Mouse (Mus musculus) T-helper 2 cell (primary cell): ENCODE measurements around the gene Rnf185.

ENCODE experiments used
- in situ Hi-C: fragments of 300-600 bp; cut with MboI, MseI; formaldehyde crosslinking; loops from one replicate; pipeline ENCODE4 v1.15.1; 2025; ENCODE audit warnings: high pct_unique_total_duplicates

Gene Rnf185

DNA sequence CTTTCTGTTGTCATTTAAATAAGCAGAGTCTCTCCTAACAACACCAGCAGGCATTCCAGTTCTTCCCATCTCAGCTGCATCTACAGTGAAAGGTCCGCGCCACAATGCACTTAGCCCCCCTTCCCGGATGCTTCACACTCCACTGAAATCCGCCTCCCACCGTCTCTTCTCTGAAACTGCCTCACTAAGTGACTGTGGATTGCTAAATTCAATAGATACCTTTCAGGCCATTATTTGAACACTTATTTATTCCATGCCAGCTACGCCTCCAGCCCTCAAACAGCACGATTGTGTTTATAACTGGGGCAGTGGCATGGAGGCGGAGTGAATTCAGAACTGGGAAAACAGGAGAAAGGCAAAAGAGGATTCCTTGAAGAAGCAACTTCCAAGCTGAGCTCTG is 55.6 kb downstream of the Rnf185 start:
- in situ Hi-C loops = no loop called here

DNA sequence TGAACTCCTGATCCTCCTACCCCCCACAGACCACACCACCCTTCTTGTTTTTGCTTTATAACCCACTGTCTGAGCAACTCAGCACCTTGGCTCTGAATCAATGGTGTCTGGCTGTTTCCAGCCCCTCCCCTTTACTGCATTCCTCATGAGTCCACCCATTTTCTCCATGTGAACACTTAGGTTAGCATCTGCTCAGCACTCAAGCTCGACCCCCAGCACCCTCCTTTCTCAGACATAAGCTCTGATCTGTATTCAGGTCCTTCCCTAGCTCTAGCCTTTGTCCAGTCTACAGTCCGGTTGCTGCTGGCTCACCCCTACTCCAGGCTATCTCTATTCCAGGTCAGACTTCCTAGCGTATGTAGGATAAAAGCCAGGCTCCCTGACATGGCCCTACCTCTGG is 56.1 kb downstream of the Rnf185 start:
- in situ Hi-C loops = no loop called here

DNA sequence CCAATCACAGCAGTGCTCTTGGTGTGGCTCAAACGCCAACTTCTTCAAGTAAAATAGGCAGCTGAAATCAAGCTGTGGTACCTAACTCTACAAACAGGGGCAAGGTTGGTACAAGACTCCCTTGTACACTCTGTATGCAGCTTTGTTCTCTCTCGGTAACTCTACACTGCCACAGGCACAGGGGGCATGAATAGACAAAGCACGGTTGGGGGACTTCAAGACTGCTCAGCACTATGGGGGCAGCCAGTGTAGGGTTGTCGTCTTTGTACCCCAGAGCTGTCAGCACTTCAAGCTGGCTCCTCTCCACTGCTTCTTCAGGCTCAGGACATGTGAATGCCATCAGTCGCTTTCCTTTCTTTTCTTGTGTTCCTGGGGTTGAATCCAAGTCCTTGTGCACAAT is 57.6 kb downstream of the Rnf185 start:
- in situ Hi-C loops = no loop called here

DNA sequence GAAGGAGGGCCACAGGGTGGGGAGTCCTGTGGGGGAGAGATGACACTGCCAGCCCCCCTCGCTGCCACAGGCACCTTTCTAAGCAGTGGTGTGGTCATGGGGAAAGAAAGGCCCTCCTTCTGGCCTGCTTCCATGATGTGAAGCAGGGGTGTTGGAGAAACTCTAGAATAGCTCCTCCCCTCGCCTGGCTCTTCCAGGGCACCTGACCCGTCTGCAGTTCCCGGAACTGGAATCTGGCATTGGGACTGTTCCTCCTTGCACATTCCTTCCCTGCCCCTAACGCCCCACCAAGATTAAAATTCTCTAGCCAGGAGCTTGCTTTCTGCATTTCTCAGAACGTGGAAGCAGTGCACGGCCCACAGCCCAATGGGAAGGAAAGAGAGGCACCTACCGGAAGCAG is 59.6 kb downstream of the Rnf185 start:
- in situ Hi-C loops = no loop called here

DNA sequence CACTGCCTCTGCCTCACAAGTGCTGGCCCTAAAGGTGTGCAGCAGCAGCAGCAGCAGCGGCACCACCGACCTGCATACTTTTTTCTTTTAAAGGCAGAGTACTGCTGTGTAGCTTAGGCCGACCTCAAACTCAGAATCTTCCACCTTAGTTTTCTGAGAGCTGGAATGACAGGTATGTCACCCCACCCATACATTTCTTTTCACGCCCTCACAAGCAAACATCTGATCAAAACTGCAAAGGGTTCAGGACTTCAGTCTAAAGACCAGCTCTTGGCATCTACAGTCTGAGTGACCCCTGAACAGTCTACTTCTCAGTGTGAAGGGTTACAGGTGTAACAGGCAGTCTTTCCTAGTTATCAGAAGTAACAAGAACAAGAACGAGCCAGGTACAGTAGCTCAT is 61.4 kb downstream of the Rnf185 start:
- in situ Hi-C loops = no loop called here

DNA sequence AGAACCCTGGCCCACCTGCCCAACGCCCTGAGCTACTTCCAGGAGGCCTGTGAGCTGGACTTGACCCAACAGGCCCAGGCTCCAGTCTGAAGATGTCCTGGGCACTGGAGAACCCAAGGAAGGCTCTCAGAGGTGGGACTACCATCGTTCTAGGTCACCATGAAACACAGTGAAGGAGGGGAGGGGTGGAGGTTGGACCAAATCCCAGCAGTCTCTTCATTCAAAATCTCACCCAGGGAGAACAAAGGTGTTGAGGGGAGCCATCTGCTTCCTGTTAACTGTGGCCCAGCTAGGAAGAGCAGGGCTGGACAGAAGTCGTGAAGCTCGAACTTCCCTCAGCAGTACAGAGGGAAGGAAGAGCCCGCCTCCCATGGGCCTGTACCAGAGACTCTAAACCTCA is 62.2 kb downstream of the Rnf185 start:
- in situ Hi-C loops = no loop called here

DNA sequence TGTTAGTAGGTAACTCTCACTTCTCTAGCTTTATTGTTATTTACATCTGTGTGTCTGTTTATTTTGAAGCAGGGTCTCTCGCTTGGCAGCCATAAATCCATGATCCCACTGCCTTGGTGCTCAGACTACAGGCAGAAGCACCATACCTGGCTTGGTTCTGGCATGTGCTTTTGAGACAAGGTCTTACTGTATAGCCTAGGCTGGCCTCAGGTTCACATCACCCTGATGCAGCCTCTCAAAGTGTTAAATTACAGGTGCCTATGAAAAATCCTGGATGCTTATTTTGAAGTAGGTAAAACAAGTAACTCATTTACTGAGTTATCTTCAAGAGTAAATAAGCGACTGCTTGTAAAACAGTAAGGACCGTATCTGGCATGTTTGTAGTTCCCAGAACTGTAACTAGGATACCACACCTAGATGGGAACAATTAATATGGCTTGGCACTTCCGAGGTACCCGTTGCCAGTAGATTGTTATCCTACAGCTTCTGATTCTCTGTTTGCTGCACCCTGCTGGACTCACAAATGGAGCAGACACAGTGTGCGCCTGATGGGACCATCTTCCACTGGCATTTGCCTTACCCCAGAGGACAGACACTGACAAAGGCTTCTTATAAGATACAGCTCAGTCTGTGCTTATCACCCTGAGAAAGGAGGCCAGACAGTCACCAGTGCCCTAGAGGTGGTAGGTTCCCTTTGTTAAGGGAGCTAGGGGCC is 64.5 kb downstream of the Rnf185 start:
- in situ Hi-C loops = no loop called here

DNA sequence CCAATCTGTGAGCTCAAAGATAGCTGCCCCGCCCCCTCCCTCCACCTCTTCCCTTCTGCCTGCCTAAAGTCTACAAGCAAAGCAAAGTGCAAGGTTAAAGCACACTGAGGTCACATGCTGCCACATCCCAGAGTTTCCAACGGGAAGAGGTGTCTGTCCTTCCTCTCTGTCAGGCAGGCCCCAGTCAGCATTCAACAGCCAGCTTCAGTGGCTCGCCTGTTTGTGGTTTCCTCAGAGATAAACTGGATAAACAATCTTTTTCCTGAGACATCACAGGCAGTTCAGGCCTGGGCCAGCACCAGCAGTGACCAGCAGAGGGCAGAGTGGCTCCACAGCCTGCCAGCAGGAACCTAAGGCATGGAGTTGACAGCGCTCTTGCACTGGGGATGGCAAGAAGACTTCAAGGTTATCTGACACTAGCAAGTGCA is 65.2 kb downstream of the Rnf185 start:
- in situ Hi-C loops = no loop called here

DNA sequence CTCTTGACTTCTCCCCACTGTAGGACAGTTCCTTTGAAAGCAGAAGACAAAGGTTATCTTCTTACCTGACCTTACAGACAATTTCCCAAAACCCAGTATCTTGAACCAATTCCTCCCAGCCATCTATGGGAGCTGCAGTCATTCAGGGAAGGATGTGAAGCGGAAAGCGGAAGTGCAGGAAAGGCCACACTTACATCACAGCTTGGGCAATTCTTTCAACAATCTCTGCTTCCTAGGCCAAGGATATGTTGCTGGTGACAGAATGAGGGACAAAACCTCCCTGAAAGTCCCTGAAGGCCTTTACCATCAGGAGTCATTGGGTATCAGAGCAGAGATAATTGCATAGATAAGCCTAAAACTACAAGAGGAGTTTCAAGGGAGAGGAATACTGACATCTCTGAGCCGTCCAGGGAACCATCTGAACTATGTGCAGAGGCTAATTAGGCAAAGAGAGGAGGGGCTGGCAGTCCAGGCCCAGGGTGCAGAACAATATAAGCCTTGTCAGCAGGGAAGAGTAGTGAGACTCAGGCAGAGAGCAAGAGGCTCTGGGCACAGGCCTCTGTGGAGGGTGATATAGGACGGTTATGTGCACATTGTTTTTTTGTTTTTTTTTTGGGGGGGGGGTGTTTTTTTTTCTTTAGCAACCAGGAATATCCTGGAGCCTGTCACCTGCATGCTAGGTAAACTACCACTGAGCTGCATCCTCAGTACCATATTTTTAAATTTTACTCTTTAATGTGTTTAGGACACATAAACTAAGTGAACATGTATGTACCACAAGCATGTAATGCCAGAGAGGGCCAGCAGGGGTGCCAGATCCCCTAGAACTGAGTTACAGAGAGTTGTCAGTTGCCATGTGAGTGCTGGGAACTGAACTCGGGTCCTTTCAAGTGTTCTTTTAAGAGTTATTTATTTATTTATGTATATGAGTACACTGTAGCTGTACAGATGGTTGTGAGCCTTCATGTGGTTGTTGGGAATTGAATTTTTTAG is 69.3 kb downstream of the Rnf185 start:
- in situ Hi-C loops = no loop called here

DNA sequence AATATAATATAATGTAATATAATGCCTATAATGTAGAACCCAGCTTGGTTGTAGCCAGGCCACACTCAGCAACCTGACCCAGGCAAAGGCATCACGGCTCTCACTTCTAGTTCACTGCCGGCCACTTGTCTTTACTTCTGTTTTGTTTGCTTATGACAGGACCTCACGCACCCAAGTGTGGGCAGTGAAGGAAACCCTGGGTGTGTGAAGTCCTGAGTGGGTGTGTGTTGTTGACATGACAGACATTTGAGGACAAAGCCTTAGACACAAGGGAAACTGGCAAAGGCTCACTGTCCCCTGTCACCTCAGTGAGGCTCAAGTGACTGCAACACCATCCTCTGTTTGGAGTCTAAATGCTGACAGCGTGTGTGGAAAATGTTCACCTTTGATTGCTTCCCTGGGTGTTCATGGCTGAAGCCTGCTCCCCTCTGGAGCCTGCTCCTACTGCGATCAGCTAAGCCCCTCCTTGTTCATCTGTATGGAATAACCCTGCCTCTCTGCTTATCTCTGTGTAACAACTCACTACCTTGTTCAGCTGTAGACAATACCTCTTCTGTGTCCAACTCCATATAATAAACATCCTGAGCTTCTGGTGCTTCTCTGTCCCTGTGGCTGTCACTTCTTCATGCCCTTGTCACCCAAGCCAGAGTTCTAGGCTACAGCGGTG is 70.9 kb downstream of the Rnf185 start:
- in situ Hi-C loops = no loop called here

DNA sequence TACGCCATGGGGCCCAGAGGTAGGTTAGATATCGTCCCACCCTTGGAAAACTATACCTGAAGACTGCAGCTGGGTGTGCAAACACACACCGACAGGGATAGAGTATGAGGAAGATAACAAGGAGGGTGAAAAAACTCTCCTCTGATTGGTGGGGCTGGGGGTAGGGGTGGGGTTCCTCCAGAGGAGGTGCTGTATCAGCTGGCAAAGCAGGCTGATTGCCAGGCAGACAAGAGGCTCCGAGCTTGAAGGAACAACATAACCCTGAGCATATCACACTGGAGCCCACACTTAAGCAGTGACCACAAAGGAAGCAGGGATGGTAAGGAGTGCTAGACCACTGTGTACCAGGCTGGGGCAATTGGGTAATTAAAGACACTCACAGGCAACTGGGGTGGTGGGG is 72.7 kb downstream of the Rnf185 start:
- in situ Hi-C loops = no loop called here

DNA sequence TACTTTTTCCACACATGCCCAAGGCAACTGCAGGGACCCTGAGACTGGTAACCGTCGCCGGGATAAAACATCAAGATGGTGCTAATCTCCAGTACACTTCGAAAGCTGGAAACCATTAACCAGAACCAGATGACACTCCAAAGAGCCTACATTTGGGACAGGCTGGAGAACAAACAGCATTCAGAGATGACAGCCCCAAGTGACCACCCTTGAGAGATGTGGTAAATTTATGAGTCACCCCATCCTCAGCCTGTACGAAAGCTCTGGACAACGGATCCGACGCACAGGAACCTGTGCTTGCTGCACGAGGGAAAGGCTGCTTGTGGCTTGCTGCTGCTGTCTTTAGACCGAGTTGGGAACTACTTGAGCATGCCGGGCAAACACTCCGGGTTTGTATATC is 77.4 kb downstream of the Rnf185 start:
- in situ Hi-C loops = no loop called here

DNA sequence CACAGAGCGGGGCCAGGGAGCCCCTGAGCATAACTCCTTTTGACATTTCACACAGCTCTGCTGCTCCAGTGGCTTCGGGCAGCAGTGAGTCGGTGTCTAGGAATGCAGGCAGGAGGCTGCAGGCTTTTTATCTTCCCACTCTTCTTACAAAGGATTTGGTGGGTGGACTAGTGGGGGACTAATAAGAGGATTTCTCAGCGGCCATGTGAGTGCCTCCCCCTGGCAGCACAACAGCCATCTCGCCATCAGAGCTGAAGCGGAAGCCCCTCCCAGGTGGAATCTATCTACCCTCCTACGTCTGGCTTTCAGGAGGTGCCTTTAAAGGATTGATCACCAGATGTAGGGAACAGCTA is 77.9 kb downstream of the Rnf185 start:
- in situ Hi-C loops = no loop called here

DNA sequence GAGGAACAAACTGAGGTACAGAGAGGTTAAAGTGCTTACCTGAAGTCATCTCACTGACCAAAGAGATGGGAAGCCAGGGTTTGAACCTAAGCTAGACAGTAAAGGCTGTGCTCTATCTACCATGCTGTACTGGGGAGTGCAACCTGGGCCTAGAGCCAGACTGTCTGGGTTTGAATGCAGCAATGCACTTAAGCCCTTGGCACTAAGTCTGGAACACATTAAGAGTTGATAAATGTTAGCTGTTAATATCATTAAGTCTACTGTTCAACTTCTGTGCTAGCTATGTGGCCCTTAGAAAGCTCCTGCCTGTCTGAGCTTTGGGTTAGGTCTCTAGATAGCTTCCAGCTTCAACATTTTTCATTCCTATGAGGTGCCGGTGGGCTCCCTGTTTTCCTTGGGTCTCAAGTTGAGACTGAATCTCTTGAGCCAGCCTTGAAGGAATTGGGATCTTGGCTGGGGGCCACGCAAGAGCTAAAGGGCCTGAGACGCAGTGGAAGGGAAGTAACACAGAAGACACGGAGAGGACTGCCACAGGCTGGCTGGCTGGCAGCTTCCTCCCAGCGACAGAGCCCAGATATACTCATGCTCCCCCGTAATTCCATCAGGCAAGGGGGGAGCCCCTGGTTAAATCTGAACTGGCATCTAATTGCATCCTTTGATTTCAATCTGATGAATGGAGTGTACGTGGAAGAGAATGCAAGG is 78.4 kb downstream of the Rnf185 start:
- in situ Hi-C loops = no loop called here

DNA sequence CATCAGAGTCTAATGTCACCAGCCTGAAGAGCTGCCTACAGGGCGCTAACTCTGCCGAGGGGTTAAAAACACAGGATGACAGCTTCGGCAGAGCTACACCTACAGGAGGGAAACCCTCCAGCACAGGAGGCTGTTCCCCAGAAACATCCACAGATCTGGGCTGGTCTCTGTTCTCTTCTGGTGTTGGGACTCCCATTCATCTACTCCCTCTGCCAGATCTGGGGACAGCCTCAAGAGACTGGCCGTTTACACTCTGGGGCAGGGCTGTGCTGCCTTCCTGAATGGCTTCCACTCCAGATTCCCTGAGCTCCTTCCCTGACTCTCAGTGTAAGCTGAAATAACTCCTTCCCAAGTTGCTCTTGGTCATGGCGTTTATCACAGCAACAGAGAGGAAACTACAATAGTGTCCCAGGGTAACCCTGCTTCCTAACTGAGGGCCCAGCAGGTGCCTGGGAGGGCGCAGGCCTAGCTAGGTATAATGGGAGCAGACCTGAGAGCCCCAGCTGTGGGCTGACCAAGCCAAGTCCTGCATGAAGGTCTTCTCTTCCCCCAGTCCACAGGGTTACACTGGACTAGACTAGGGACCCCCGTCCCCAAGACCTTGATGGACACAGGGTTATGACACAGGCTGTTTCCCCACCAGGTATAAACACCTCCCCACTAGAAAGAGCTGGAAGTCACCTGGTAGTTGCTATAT is 80.4 kb downstream of the Rnf185 start:
- in situ Hi-C loops = no loop called here

DNA sequence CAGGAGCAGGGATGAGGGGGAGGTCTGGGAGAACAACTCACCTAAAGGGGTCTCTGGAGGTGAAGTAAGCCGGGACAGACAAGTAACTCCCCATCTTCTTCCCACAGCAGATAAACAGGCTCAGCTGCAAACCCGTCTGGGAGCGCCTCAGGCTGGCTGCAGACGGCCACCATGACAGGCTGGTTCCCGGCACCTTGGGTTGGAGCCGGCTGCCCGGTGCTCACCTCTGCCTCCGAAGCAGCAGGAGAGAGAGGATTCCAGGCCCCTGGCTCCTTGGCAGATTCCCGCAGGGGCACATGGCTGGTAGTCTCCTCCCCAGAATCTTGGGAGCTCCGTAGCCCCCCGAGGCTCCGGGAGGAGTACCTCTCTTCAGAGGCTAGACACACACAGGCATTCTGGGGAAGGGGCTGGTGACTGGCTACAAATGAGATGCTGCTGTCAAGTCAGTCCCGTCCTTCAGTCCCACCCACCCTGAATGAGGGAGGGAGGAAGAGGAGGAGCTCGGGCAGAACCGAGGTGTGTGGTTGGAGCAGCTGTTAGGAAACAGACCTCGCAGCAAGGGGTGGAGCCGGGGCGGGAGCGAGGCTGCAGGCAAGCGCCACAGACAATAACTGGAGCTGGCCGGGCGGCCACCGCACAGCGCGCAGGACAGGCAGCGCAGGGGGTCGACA is 81.1 kb downstream of the Rnf185 start:
- in situ Hi-C loops = no loop called here

DNA sequence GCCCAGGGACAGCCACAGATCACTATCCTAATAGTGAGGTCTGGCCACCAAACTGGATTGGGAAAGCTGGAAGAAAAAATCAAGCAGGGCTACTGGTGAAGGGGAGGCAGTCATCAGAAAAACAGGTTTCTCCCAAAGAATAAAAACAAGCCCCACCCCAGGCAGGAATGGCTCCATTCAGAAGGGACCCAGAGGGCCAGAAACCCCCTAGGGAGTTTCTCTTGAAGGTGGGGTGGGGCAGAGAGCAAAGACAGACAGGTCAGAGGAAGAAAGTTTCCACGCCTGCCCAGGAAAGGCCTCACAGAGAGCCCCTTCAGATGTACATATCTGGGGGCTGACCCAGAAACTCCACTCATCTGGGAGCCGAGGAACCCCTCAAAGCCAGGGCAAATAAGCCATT is 82.0 kb downstream of the Rnf185 start:
- in situ Hi-C loops = no loop called here

DNA sequence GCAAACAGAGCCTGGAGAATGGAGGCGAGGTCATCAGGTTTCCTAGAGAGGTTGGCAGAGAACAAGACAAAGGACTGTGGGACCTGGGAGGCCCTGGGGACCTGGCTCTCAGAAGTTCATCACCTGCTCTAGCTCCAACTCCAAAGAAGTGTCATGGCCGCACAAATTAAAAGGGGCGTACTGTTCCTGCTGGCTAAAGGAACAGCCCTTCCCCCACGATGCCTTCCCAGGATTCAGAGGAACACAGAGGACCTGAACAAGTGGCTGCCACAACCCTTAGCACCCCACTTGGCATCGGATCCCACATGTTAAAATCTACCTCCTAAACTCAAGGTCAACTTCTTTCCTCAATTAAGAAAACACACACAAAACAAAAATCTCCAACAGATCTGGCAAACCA is 82.7 kb downstream of the Rnf185 start:
- in situ Hi-C loops = no loop called here

DNA sequence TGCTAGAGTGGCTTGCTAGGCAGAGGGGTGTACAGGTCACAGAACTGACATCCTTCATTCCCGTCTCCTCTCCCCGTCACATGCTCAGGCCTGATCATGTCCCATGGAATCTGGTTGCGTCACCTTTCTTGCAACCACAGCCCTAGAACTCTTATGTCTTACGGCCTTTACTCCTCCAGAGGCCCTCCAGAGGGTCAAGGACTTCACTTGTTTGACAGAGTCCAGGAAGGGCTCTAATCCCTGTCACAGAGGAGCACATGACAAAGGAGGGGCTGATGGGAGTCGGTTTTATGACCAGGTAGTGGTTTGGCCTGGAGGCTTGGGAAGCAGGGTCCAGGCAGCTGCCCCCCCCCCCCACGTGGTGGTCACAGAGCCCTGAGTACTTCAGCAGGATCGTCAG is 83.2 kb downstream of the Rnf185 start:
- in situ Hi-C loops = no loop called here

DNA sequence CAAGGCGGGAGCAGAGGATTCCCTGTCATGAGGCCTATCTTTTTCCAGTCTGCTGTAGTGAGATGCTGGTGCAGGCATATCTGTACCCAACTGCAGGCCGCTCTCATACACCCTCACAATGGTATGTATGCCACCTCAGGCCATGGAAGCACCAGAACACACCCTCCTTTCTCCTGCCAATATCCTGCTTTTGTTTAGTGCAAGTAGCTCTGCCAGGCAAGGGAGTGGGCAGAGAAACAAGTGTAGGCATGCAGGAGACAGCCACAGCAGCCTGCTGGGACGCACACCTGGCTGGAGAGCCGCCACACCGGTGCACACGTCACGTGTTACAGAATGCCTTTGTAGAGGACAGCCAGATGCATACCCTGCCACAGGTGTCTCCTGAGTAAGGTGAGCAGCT is 85.8 kb downstream of the Rnf185 start:
- in situ Hi-C loops = no loop called here
